Comparison of ENCODE assay signal across 8 mouse cellular contexts in genomic region chr13:42052696-42053541, GRCm38 (mm10). TPM values are rescaled to one million over a fixed set of nuclear protein-coding genes. Genes with fewer than 3 reads are reported as not detected.
DNase-seq lines count a peak whose midpoint lies in the region; ATAC-seq lines count a peak whose summit lies in the region.

No protein-coding gene starts in this region.

- peak overlapping the region; percentile 91 for H3K4me2 ChIP-seq in intestine, embryonic 16.5 days (ENCODE audit: low read depth, low read length)

- H3K4me1 ChIP-seq in intestine, embryonic 16.5 days (ENCODE audit: control insufficient read depth, insufficient read depth, low read length), result peaks cover 14% of the 10 kb centered on the region
- peaks cover 47% of the 10 kb centered on the region for H3K4me1 ChIP-seq in midbrain, embryonic 10.5 days

- peak; percentile 42 for DNase-seq in layer of hippocampus, adult 11-12 months (ENCODE audit: low spot score)
- no peak for DNase-seq in layer of hippocampus, adult 9-10 months (ENCODE audit: low spot score)
- DNase-seq in embryo, embryonic 11 days, result peak; percentile 85
- peak; percentile 36 to 47 for DNase-seq in gastrocnemius, postnatal 36 days
- DNase-seq in left cerebral cortex, postnatal 4 days, result peak; percentile 82
- DNase-seq in midbrain, embryonic 10.5 days (ENCODE audit: low spot score), result no peak
- DNase-seq in right cerebral cortex, postnatal 36 days (ENCODE audit: low spot score in 2 of 2), result peak; percentile 50 to 67

- H3K4me3 ChIP-seq in intestine, embryonic 16.5 days (ENCODE audit: low read length), result peak overlapping the region; percentile 96
- H3K4me3 ChIP-seq in midbrain, embryonic 10.5 days, result peak overlapping the region; percentile 69

- H3K27me3 ChIP-seq in intestine, embryonic 16.5 days (replicated peaks; ENCODE audit: control insufficient read depth, insufficient read depth, low read length), result no peaks in the 10 kb centered on the region
- peaks cover 3% of the 10 kb centered on the region; the same call in 1 of the 2 replicates for H3K27me3 ChIP-seq in midbrain, embryonic 10.5 days (ENCODE audit: low read depth, poor library complexity, severe bottlenecking)

- H3K9ac ChIP-seq in intestine, embryonic 16.5 days (ENCODE audit: low read depth, low read length), result peak overlapping the region; percentile 88

- H3K36me3 ChIP-seq in intestine, embryonic 16.5 days (ENCODE audit: control insufficient read depth, insufficient read depth, low read length), result no peaks in the 10 kb centered on the region
- H3K36me3 ChIP-seq in midbrain, embryonic 10.5 days, result peaks cover 27% of the 10 kb centered on the region

- H3K27ac ChIP-seq in intestine, embryonic 16.5 days (ENCODE audit: low read length), result peak overlapping the region; percentile 97
- peak overlapping the region; percentile 97 for H3K27ac ChIP-seq in midbrain, embryonic 10.5 days (replicated peaks)

- peak; percentile 29 for ATAC-seq in intestine, embryonic 16.5 days

- under 1% methylated on average over 35 of the region's 41 CpGs for WGBS in intestine, embryonic 16.5 days
- under 1% methylated on average over 32 of the region's 41 CpGs for WGBS in midbrain, embryonic 10.5 days

- H3K9me3 ChIP-seq in intestine, embryonic 16.5 days (ENCODE audit: control insufficient read depth, low read length), result no peaks in the 10 kb centered on the region
- no peaks in the 10 kb centered on the region for H3K9me3 ChIP-seq in midbrain, embryonic 10.5 days (replicated peaks)

- intact Hi-C loops in gastrocnemius, postnatal 36 days (cut with DNase I), result loop anchor here (5.0 to 10.0 kb wide), 2 partner anchors 406 to 1318 kb away; partner anchors contain the start of gene Tfap2a
- intact Hi-C loops in left cerebral cortex, postnatal 4 days (cut with DNase I), result loop anchor here (5.0 to 10.0 kb wide), 2 partner anchors 308 to 346 kb away; no protein-coding TSS in a partner anchor

RNA-seq across cellular contexts. Expression of gene Hivep1, which starts 1.1 kb away (rescaled TPM):
- 10 to 100 TPM; 13.2 to 14.3 TPM for total RNA-seq in gastrocnemius, postnatal 36 days (2021)
- polyA plus RNA-seq in intestine, embryonic 16.5 days (2015; fragmentation: Nextera tagmentation; extraction: Ambion mirVana), result 5.6 and 5.9 TPM in 2 replicates
- total RNA-seq in left cerebral cortex, postnatal 4 days (2021), result 10 to 100 TPM; 84.3 to 84.9 TPM
- polyA plus RNA-seq in midbrain, embryonic 10.5 days (2016; fragmentation: Nextera tagmentation; extraction: Ambion mirVana), result 7.4 and 7.8 TPM in 2 replicates

Comparison
In these comparisons a context has a peak if more than half of its experiments do, and no peak if none do; other contexts are left out.
1. DNase-seq: peak in layer of hippocampus, adult 11-12 months (single experiment), embryo, embryonic 11 days (single experiment), gastrocnemius, postnatal 36 days (2 of 2), left cerebral cortex, postnatal 4 days (single experiment) and right cerebral cortex, postnatal 36 days (2 of 2); none in layer of hippocampus, adult 9-10 months (single experiment) and midbrain, embryonic 10.5 days (single experiment).
2. RNA of gene Hivep1, which starts 1.1 kb away (total RNA-seq): 84.3 to 84.9 TPM in left cerebral cortex, postnatal 4 days; 13.2 to 14.3 TPM in gastrocnemius, postnatal 36 days; every median in the first group is over 4 times any median in the second.